Mouse (Mus musculus): ENCODE data around the gene Zranb3.

DNA sequence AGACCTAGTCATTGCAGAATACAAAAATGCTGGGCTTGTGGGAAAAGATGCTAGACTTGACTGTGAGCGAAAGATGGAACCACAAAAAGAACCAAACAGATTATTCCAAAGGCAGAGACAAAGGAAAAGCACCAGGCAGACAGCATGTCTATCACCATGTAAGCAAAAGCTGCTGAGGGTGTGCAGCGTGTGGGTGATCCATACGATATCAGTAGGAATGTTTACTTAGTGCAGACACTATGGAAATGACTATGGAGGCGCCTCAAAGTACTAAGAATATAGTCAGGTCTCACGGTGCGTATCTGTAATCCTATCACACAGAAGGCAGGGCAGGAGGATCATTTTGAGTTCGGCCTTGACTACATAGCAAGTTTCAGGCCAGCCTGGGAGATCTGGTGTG lies 21.0 kb downstream of the Zranb3 start:
- TF ChIP-seq CTCF (IDR thresholded peaks at IDR 0.05; ENCODE audit: insufficient read depth, low read length), result no peak
- no peak for TF ChIP-seq POLR2A (IDR thresholded peaks at IDR 0.05; ENCODE audit: borderline replicate concordance, extremely low read depth, low read depth, low read length)
